Mouse (Mus musculus) cortical plate, adult 2 months (tissue): ENCODE results near the gene Nrxn1. TPM values are rescaled to one million over a fixed set of nuclear protein-coding genes. Genes with fewer than 3 reads are reported as not detected.
A peak's percentile ranks its signal among the peaks of the same experiment; 100 is the strongest.

ENCODE experiments used
- H3K27ac ChIP-seq: fragments of 200-500 bp; 2 replicates; pipeline ENCODE4 v1.5.1; 2012; ENCODE audit warnings: low read length, control low read depth, inconsistent platforms; ENCODE audit not compliant: insufficient read depth
- H3K4me1 ChIP-seq: fragments of 200-500 bp; 2 replicates; pipeline ENCODE4 v1.6.1; 2011; ENCODE audit warnings: low read length; ENCODE audit not compliant: control insufficient read depth, insufficient read depth
- H3K4me3 ChIP-seq: fragments of 200-500 bp; 2 replicates; pipeline ENCODE4 v1.5.1; 2011; ENCODE audit warnings: mild to moderate bottlenecking, low read length, control low read depth; ENCODE audit not compliant: insufficient read depth
- CTCF ChIP-seq: fragments of 200-500 bp; IDR thresholded peaks from 2 replicates; pipeline ENCODE4 v1.5.1; 2011; ENCODE audit warnings: mild to moderate bottlenecking, control low read depth, low read length; ENCODE audit not compliant: insufficient read depth; ENCODE audit errors: extremely low read depth
- POLR2A ChIP-seq: fragments of 200-500 bp; IDR thresholded peaks from 2 replicates; pipeline ENCODE4 v1.6.1; 2011; ENCODE audit warnings: mild to moderate bottlenecking, low read length, control low read depth; ENCODE audit not compliant: insufficient read depth; ENCODE audit errors: extremely low read depth
- polyA plus RNA-seq: library from polyadenylated mRNA; depleted of rRNA; stranded (reverse); fragments of >200 nt; gene quantifications from 2 replicates; pipeline ENCODE4 v1.2.3, GENCODE M21; 2012

Gene Nrxn1
- polyA plus RNA-seq, 1 experiment: 244 TPM

DNA sequence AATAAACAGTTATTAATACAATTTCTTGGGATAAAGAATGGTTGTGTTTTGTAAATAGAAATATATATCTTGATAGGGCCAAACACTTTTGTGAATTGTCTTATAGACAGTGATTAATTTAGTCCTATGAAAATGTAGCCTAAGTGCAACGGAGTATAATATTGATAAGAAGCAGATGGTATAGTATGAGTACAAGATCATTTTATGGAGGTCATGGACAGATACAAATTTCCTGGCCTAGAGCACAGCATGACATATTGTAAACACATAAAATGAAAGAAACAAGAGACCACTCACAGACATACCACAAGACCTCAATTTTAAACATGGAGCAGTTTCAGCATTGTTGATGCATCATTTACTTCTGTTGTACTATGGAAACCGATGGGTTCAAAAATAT, 890.1 kb downstream of the Nrxn1 start:
- no peaks in the 10 kb centered on the region for H3K4me1 ChIP-seq
- H3K27ac ChIP-seq: no peak overlapping the region
- no peak overlapping the region for H3K4me3 ChIP-seq
- no peak for TF ChIP-seq POLR2A
- no peak for TF ChIP-seq CTCF

DNA sequence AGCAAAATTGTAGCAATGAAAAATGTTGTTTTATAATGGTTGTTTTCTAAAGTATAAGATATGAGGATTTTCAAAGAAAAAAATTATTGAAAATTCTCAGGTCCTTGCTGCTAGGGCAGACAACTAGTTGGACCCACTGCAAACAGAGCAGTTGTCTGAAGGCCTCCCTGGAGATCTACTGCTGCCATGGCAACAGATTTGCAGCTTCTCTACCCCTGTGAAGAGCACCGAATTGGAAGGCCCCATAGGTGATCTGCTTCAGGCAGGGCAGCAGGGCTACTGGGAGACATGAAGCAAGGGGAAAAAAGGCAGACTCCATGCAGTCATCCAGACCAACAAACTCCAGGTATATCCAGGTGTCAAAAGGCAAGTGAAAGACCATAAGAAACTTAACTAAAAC, 896.1 kb downstream of the Nrxn1 start:
- no peaks in the 10 kb centered on the region for H3K4me1 ChIP-seq
- no peak overlapping the region for H3K4me3 ChIP-seq
- TF ChIP-seq POLR2A (no peak), CTCF (no peak)
- H3K27ac ChIP-seq: no peak overlapping the region

DNA sequence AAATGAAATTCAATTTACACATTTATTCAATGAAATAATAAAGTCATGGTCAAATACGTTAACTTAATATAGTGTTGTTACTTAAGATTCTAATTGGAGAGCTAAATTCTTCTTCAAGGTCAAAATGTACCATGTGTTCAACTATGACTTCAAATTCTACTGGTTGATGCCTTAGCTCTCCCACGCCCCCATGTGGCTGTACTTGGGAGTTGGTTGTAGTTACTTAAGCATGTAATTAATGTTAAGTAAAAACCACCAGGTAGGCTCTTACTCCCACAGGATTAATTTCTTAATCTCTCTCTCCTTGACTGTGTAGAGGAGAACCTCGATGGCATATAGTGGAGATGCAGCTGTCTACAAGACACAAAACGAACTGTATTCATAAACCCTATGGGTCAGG, 951.3 kb downstream of the Nrxn1 start:
- no peaks in the 10 kb centered on the region for H3K4me1 ChIP-seq
- H3K27ac ChIP-seq: no peak overlapping the region
- no peak overlapping the region for H3K4me3 ChIP-seq
- TF ChIP-seq CTCF (no peak), POLR2A (no peak)

DNA sequence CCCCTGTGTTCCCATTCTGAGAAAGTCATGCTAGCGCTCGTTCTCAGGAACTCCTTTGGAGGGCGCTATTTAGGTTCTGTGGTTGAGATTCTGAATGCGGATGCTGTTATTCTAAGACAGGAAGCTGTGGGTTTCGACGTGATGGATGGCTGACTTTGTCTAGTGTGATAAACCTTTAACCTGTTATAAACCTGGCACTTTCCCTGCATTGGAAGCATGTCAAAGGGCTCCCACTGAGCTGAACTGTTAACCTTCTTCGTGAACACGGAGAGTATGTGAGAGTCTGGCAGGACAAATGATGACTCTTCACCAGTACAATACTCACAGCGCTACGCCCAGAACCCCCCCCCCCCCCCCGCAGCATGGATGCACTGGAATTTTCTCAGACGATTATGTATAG, 962.0 kb downstream of the Nrxn1 start:
- H3K27ac ChIP-seq: no peak overlapping the region
- TF ChIP-seq POLR2A (no peak), CTCF (no peak)
- no peak overlapping the region for H3K4me3 ChIP-seq
- H3K4me1 ChIP-seq: peaks cover 2% of the 10 kb centered on the region; the same call in 1 of the 2 replicates

DNA sequence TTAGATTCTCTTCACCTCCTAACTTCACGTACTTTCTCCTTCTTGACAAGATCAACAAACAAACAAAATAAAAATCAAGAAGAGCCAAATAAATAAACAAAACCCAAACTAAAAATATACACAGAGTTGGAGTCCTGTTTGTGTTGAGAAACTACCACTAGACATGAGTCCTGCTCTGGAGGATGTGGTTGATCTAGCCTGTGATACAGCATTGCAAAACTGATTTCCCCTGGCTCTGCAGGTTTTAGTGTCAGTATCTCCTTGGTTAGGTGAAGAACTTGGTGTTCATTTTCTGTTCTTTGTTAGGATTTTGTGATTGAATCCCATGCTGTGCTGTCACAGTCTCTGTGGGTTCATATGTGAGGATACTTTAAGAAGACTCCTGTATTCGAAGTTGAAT, 963.7 kb downstream of the Nrxn1 start:
- H3K27ac ChIP-seq: no peak overlapping the region
- H3K4me3 ChIP-seq: no peak overlapping the region
- TF ChIP-seq CTCF (no peak), POLR2A (no peak)
- H3K4me1 ChIP-seq: peaks cover 2% of the 10 kb centered on the region; the same call in 1 of the 2 replicates

DNA sequence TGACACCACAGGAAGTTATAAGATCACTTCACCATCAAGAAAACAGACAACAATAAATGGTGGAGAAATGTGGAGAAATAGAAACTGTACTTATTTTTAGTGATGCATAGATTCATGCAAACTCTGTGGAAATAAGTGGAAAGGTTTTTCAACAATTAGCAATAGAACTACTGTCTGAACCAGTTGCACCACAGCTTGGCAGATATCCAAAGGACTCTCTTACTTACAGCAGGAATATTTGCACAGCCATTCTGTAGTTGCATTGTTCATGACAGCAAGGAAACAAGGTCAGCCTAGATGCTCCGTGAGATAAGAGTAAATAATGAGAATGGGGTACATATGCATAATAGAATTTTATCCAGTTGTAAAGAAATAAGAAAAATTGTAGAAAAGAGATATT, 965.3 kb downstream of the Nrxn1 start:
- Histone ChIP-seq H3K4me3 (no peak overlapping the region), H3K4me1 (peaks cover 2% of the 10 kb centered on the region; the same call in 1 of the 2 replicates), H3K27ac (no peak overlapping the region)
- TF ChIP-seq POLR2A (no peak), CTCF (no peak)

DNA sequence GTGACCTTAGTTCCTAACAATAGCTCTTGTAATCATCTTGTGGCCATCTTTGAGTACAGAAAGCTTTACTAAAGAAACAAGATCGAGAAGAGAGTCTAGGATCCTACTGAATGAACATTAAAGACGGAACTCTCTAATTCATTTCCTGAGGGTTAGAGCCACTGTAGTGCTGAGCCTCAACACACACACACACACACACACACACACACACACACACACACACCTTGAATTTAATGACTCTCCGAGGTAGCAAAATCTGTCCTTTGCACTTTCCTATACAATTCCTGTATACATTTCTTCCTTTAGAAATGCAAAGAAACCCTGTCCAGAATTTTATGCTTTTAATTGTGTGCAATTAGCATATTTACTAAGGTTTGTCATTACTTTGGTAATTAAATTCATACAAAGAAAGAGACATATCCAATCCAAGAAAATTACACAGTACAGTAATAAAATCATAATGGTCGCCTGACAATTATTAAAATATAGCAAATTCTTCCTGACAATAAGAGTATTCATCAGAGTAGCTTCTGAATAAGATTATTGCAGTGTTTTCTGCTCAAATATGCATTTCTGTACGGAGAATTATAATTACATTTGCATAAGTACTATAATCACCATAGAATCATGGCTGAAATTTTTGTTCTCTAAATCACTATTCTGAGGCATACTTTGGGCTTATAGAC, 969.9 kb downstream of the Nrxn1 start:
- TF ChIP-seq POLR2A: no peak
- TF ChIP-seq CTCF: no peak
- H3K4me1 ChIP-seq: no peaks in the 10 kb centered on the region; the same call in 1 of the 2 replicates
- no peak overlapping the region for H3K27ac ChIP-seq

DNA sequence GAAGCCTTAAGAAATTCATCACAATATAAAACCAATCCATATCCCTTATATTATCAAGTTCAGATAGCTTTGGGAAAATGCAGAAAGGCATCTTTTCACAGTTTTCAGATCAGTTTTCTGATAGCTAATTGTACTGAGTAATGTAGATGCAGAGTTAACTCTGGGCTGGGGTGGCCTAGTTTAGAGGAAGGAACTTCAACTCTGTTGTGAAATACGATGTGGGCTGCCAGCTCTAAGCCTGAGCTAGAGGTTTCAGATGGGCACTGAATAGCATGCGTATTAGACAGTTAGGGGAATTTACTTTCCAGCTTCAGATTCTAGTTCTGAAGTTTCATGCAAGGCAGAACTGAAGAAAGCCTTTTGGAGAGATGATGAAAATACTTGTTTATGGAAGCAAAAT, 976.6 kb downstream of the Nrxn1 start:
- TF ChIP-seq POLR2A: no peak
- no peak for TF ChIP-seq CTCF
- no peak overlapping the region for H3K4me3 ChIP-seq

More for the DNA sequence above, 969.9 kb downstream of the Nrxn1 start:
- no peak overlapping the region for H3K4me3 ChIP-seq

DNA sequence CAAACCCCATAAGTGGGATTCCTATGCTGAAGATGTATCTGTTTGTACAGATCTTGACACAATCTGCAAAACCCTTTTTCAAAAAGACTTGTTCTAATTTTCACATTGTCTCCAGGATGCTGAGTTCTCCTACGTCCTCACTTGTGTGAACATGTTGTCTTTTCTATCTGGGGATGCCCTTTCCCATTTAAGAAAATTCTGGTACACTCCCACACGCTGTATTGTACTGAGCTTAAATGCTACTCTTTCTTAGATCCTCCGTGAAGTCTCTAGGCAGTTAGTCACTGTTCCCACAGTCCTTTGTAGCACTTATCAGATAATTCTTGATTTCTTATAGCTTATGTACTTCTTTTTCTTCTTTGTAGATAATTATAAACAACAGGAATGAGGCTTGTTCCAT, 997.9 kb downstream of the Nrxn1 start:
- H3K27ac ChIP-seq: no peak overlapping the region
- H3K4me3 ChIP-seq: no peak overlapping the region
- no peak for TF ChIP-seq POLR2A
- TF ChIP-seq CTCF: no peak
- H3K4me1 ChIP-seq: peaks cover 2% of the 10 kb centered on the region; the same call in 1 of the 2 replicates

More for the DNA sequence above, 976.6 kb downstream of the Nrxn1 start:
- Histone ChIP-seq H3K4me1 (no peaks in the 10 kb centered on the region; the same call in 1 of the 2 replicates), H3K27ac (no peak overlapping the region)

DNA sequence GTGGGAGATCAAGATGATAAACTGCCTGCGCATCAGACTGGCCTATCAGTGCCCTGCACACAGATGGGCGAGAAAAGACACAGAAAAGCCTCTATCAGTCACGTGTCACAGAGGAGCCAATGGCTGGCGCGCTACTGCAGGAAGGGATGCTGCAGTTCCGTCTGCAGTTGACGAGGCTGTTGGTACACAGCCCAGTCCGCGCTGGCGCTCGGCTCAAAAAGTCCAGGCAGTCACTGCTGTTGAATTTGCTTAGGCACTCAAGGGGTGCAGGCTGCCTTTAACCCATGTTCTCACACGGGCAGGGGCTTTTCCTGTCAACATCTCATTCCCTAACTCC, 1004.6 kb downstream of the Nrxn1 start:
- Histone ChIP-seq H3K4me1 (no peaks in the 10 kb centered on the region), H3K4me3 (peak overlapping the region; percentile 25), H3K27ac (0 out of 2 replicates have a peak overlapping the region, but pooled peaks have one; percentile 72)
- TF ChIP-seq POLR2A (peak; percentile 96), CTCF (no peak)
